Mouse (Mus musculus): ENCODE results near the gene Hsd11b2. TPM values are rescaled to one million over a fixed set of nuclear protein-coding genes. Genes with fewer than 3 reads are reported as not detected.

Gene Hsd11b2
- not detected for polyA plus RNA-seq (2014; fragmentation: Illumina TruSeq; extraction: RNeasy Lipid Tissue Mini Kit (QIAGEN cat#74804); ENCODE audit: low read depth, low replicate concordance)

GRCm38 (mm10) chr8:105518436-105519313, at the start of gene Hsd11b2:
Gene Hsd11b2 (plus strand): TSS chr8:105518755.

DNA sequence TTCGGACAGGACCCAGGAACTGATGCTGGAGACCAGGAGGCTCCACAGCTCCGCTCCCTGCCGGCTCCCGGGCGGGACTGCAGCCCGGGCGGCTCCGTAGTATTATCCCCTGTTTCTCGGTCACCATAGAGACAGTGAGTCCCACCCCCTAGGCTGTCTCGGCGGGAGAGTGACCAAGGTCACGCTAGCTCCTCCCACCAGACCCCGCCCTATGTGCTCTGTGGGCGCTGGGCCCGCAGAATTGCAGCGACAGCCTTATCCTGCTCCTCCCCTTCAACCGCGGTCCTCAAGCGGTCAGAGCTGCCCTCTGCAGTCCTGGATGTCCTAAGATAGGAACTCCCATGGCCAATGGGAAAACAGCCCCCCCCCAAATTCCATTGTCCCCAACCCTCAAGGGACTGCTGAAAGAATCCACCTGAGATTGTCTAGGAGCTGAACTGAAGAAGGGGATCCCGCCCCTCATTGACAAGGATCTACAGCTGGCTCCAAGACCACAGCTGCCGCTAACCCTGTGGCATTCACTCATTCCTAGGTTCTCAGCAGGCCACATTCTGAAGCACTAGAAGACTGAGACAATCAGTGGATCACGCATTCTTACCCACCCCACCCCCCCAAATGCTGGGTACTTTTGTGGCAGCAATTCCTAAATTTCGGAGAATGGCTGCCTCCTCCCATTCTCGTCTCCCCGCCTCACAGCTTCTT, 47.1 kb upstream of the Hsd11b2 start, which contains the start of gene Tppp3:
Gene Tppp3, minus strand, starts transcription at position 213 of the 702 bp plus-strand sequence.

DNA sequence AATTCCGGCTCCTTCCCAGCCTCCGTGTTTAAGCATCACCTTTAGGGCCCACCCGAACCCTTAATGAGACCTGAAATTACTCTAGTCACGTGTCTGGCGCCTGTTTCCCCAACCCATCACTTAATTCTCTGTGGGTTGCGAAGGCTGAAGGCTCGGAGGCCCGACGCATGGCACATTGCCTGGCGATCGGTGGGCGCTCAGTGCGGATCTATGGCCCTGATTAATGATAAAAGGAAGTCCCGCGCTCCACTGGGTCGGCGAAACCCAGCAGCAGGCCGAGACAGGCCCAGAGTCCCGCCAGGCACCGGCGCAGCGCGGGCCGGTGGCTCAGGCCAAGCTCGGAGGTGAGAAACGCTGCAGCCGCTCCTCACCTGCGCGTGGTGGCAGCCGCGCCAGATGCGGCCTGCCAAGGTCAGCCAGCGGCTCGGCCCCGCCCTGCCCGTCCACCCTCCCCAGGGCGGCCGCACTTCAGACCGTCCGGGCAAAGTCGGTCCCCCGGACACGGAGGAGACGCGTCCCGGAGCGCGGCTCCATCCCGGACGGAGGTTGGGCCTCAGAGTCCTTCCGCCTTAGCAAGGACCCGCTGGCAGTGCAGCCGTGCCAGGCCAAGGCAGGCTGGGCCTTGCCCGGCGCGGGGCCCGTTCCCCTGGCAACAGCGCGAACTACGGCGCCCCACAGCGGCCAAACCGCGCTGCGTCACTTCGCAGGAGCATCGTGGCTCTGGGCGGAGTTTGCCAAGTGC, 21.9 kb upstream of the Hsd11b2 start, which contains the start of gene Zdhhc1:
Gene Zdhhc1, minus strand, starts transcription at position 464 of the 742 bp plus-strand sequence.

DNA sequence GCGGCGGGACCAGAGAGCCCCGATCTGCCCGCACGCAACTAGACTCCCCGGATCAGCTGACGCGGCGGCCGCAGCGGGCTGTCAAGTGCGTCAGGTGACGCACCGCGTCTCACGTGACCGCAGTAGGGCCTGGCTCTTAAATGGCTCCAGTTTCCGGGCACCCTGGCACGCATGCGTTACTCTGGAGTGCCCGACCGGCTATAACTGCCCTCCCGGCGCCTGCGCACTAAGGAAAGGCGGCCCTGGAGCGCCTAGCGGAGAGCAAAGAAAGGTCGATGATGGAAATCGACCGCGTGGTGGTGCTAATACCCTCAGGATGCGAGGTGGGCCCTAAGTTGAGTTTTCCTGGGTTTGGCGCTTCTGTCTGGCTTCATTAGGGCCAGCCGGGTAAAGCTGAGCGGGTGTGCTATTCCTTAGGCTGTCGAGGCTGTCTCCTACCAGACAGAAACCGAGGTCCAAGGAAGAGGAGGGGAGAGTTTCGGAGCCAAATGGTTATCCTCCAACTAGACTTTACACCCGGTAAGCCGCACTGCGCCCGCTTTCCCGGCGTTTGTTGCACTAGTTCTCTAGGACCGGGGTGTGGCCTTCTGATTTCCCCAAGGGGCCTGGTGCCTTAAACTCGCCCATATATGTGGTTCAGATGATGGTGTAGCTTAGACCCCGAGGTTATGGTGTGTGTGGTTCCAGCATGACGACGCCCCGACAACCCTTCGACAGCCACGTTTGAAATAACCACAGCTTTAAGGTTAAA, 47.6 kb downstream of the Hsd11b2 start, which contains the start of gene Atp6v0d1:
Gene Atp6v0d1, minus strand, starts transcription at position 96 of the 751 bp plus-strand sequence.

Other genes starting within 250 kb of the Hsd11b2 start
- not detected for gene Hsf4, start 249.0 kb upstream of the Hsd11b2 start, polyA plus RNA-seq (2014; fragmentation: Illumina TruSeq; extraction: RNeasy Lipid Tissue Mini Kit (QIAGEN cat#74804); ENCODE audit: low read depth, low replicate concordance)
- gene Nol3, start 242.6 kb upstream of the Hsd11b2 start, polyA plus RNA-seq (2014; fragmentation: Illumina TruSeq; extraction: RNeasy Lipid Tissue Mini Kit (QIAGEN cat#74804); ENCODE audit: low read depth, low replicate concordance), result 0.24 TPM
- gene 4931428F04Rik, start 228.9 kb upstream of the Hsd11b2 start, polyA plus RNA-seq (2014; fragmentation: Illumina TruSeq; extraction: RNeasy Lipid Tissue Mini Kit (QIAGEN cat#74804); ENCODE audit: low read depth, low replicate concordance), result 0.21 TPM
- gene Exoc3l, start 222.7 kb upstream of the Hsd11b2 start, polyA plus RNA-seq (2014; fragmentation: Illumina TruSeq; extraction: RNeasy Lipid Tissue Mini Kit (QIAGEN cat#74804); ENCODE audit: low read depth, low replicate concordance), result not detected
- 4.1 TPM for gene E2f4, start 221.1 kb upstream of the Hsd11b2 start, polyA plus RNA-seq (2014; fragmentation: Illumina TruSeq; extraction: RNeasy Lipid Tissue Mini Kit (QIAGEN cat#74804); ENCODE audit: low read depth, low replicate concordance)
- 3.2 TPM for gene Elmo3, start 213.2 kb upstream of the Hsd11b2 start, polyA plus RNA-seq (2014; fragmentation: Illumina TruSeq; extraction: RNeasy Lipid Tissue Mini Kit (QIAGEN cat#74804); ENCODE audit: low read depth, low replicate concordance)
- gene Lrrc29, start 192.5 kb upstream of the Hsd11b2 start, polyA plus RNA-seq (2014; fragmentation: Illumina TruSeq; extraction: RNeasy Lipid Tissue Mini Kit (QIAGEN cat#74804); ENCODE audit: low read depth, low replicate concordance), result 0.24 TPM
- gene Tmem208, start 192.4 kb upstream of the Hsd11b2 start, polyA plus RNA-seq (2014; fragmentation: Illumina TruSeq; extraction: RNeasy Lipid Tissue Mini Kit (QIAGEN cat#74804); ENCODE audit: low read depth, low replicate concordance), result 17.8 TPM
- 0.13 TPM for gene Fhod1, start 170.8 kb upstream of the Hsd11b2 start, polyA plus RNA-seq (2014; fragmentation: Illumina TruSeq; extraction: RNeasy Lipid Tissue Mini Kit (QIAGEN cat#74804); ENCODE audit: low read depth, low replicate concordance)
- gene Slc9a5, start 169.9 kb upstream of the Hsd11b2 start, polyA plus RNA-seq (2014; fragmentation: Illumina TruSeq; extraction: RNeasy Lipid Tissue Mini Kit (QIAGEN cat#74804); ENCODE audit: low read depth, low replicate concordance), result not detected
- gene Plekhg4, start 145.5 kb upstream of the Hsd11b2 start, polyA plus RNA-seq (2014; fragmentation: Illumina TruSeq; extraction: RNeasy Lipid Tissue Mini Kit (QIAGEN cat#74804); ENCODE audit: low read depth, low replicate concordance), result not detected
- gene Kctd19, start 105.3 kb upstream of the Hsd11b2 start, polyA plus RNA-seq (2014; fragmentation: Illumina TruSeq; extraction: RNeasy Lipid Tissue Mini Kit (QIAGEN cat#74804); ENCODE audit: low read depth, low replicate concordance), result not detected
- not detected for gene Lrrc36, start 105.2 kb upstream of the Hsd11b2 start, polyA plus RNA-seq (2014; fragmentation: Illumina TruSeq; extraction: RNeasy Lipid Tissue Mini Kit (QIAGEN cat#74804); ENCODE audit: low read depth, low replicate concordance)
- not detected for gene Tppp3, start 47.2 kb upstream of the Hsd11b2 start, polyA plus RNA-seq (2014; fragmentation: Illumina TruSeq; extraction: RNeasy Lipid Tissue Mini Kit (QIAGEN cat#74804); ENCODE audit: low read depth, low replicate concordance)
- gene Zdhhc1, start 21.9 kb upstream of the Hsd11b2 start, polyA plus RNA-seq (2014; fragmentation: Illumina TruSeq; extraction: RNeasy Lipid Tissue Mini Kit (QIAGEN cat#74804); ENCODE audit: low read depth, low replicate concordance), result 0.29 TPM
- gene Atp6v0d1, start 47.3 kb downstream of the Hsd11b2 start, polyA plus RNA-seq (2014; fragmentation: Illumina TruSeq; extraction: RNeasy Lipid Tissue Mini Kit (QIAGEN cat#74804); ENCODE audit: low read depth, low replicate concordance), result 22.2 TPM
- 0.77 TPM for gene Ripor1, start 86.5 kb downstream of the Hsd11b2 start, polyA plus RNA-seq (2014; fragmentation: Illumina TruSeq; extraction: RNeasy Lipid Tissue Mini Kit (QIAGEN cat#74804); ENCODE audit: low read depth, low replicate concordance)
- gene Ctcf, start 117.8 kb downstream of the Hsd11b2 start, polyA plus RNA-seq (2014; fragmentation: Illumina TruSeq; extraction: RNeasy Lipid Tissue Mini Kit (QIAGEN cat#74804); ENCODE audit: low read depth, low replicate concordance), result 30.2 TPM
- gene Agrp, start 118.6 kb downstream of the Hsd11b2 start, polyA plus RNA-seq (2014; fragmentation: Illumina TruSeq; extraction: RNeasy Lipid Tissue Mini Kit (QIAGEN cat#74804); ENCODE audit: low read depth, low replicate concordance), result not detected
- not detected for gene Carmil2, start 167.5 kb downstream of the Hsd11b2 start, polyA plus RNA-seq (2014; fragmentation: Illumina TruSeq; extraction: RNeasy Lipid Tissue Mini Kit (QIAGEN cat#74804); ENCODE audit: low read depth, low replicate concordance)
- 1.8 TPM for gene Acd, start 182.3 kb downstream of the Hsd11b2 start, polyA plus RNA-seq (2014; fragmentation: Illumina TruSeq; extraction: RNeasy Lipid Tissue Mini Kit (QIAGEN cat#74804); ENCODE audit: low read depth, low replicate concordance)
- gene Pard6a, start 182.4 kb downstream of the Hsd11b2 start, polyA plus RNA-seq (2014; fragmentation: Illumina TruSeq; extraction: RNeasy Lipid Tissue Mini Kit (QIAGEN cat#74804); ENCODE audit: low read depth, low replicate concordance), result not detected
- gene 4933405L10Rik, start 188.9 kb downstream of the Hsd11b2 start, polyA plus RNA-seq (2014; fragmentation: Illumina TruSeq; extraction: RNeasy Lipid Tissue Mini Kit (QIAGEN cat#74804); ENCODE audit: low read depth, low replicate concordance), result not detected
- gene Enkd1, start 189.5 kb downstream of the Hsd11b2 start, polyA plus RNA-seq (2014; fragmentation: Illumina TruSeq; extraction: RNeasy Lipid Tissue Mini Kit (QIAGEN cat#74804); ENCODE audit: low read depth, low replicate concordance), result not detected
- 0.69 TPM for gene Gfod2, start 239.9 kb downstream of the Hsd11b2 start, polyA plus RNA-seq (2014; fragmentation: Illumina TruSeq; extraction: RNeasy Lipid Tissue Mini Kit (QIAGEN cat#74804); ENCODE audit: low read depth, low replicate concordance)

Data from liver, adult 10 weeks (tissue).